Mouse (Mus musculus) lung, embryonic 16.5 days (tissue): ENCODE data around the gene Hmcn1. TPM values are rescaled to one million over a fixed set of nuclear protein-coding genes. Genes with fewer than 3 reads are reported as not detected.

ENCODE experiments used
- ATAC-seq: fragments of 200-750 bp; cut with Nextera tagmentation; 2 replicates; pipeline ENCODE4 v1.8.0; 2017; ENCODE audit warnings: low read depth, mild to moderate bottlenecking, moderate library complexity
- H3K27ac ChIP-seq: fragments of 300-500 bp; sonication (generic); 2 replicates; pipeline ENCODE4 v1.5.1; 2014; ENCODE audit warnings: mild to moderate bottlenecking, control low read depth, low read length
- H3K27me3 ChIP-seq: fragments of 300-500 bp; sonication (generic); 2 replicates; pipeline ENCODE4 v1.6.1; 2014; ENCODE audit warnings: low read depth, low read length, mixed read lengths; ENCODE audit not compliant: control insufficient read depth, insufficient read depth
- H3K36me3 ChIP-seq: fragments of 300-500 bp; sonication (generic); 2 replicates; pipeline ENCODE4 v1.6.1; 2014; ENCODE audit warnings: low read length; ENCODE audit not compliant: control insufficient read depth, insufficient read depth
- H3K4me1 ChIP-seq: fragments of 300-500 bp; sonication (generic); replicated peaks from 2 replicates; pipeline ENCODE4 v1.6.1; 2014; ENCODE audit warnings: low read length, mixed read lengths; ENCODE audit not compliant: control insufficient read depth, insufficient read depth
- H3K4me2 ChIP-seq: fragments of 300-500 bp; sonication (generic); 2 replicates; pipeline ENCODE4 v1.6.1; 2014; ENCODE audit warnings: low read depth, low read length, control low read depth
- H3K4me3 ChIP-seq: fragments of 300-500 bp; sonication (generic); 2 replicates; pipeline ENCODE4 v1.5.1; 2014; ENCODE audit warnings: mild to moderate bottlenecking, low read length, control low read depth
- H3K9ac ChIP-seq: fragments of 300-500 bp; sonication (generic); 2 replicates; pipeline ENCODE4 v1.6.1; 2014; ENCODE audit warnings: low read length, control low read depth
- H3K9me3 ChIP-seq: fragments of 300-500 bp; sonication (generic); 2 replicates; pipeline ENCODE4 v1.6.1; 2016; ENCODE audit warnings: low read length; ENCODE audit not compliant: control insufficient read depth
- WGBS: fragments of 180-500 bp; shearing (Covaris S2); extraction: QIAGEN DNeasy Blood & Tissue Kit; methylation state at CpG from one replicate; pipeline ENCODE4 v1.1.7; 2014; 5-methylcytosine and 5-hydroxymethylcytosine counted together
- polyA plus RNA-seq: library from polyadenylated mRNA; unstranded; fragments of >200 nt; fragmentation: Nextera tagmentation; extraction: Ambion mirVana; gene quantifications from 2 replicates; pipeline ENCODE4 v1.2.1, GENCODE M21; 2015

The Hmcn1 gene
- polyA plus RNA-seq, 1 experiment from 2014 or later = 12.0 TPM

- Histone ChIP-seq H3K9ac (no peak overlapping the region), H3K9me3 (no peaks in the 10 kb centered on the region), H3K27me3 (no peaks in the 10 kb centered on the region), H3K4me3 (no peak overlapping the region), H3K27ac (no peak overlapping the region), H3K4me1 (peaks cover 22% of the 10 kb centered on the region), H3K36me3 (no peaks in the 10 kb centered on the region), H3K4me2 (no peak overlapping the region)
- ATAC-seq = peak; percentile 31; the same call in 1 of the 2 replicates
- 63% methylated on average over 6 of the region's 6 CpGs for WGBS
These were observed 455.7 kb downstream of the Hmcn1 start for GRCm38 (mm10) chr1:150537410-150538128.

GRCm38 (mm10) chr1:150535770-150536534, 457.3 kb downstream of the Hmcn1 start:
- 15% methylated on average over 16 of the region's 16 CpGs for WGBS
- Histone ChIP-seq H3K27me3 (no peaks in the 10 kb centered on the region), H3K9me3 (no peaks in the 10 kb centered on the region), H3K9ac (peak overlapping the region; percentile 39), H3K4me2 (peak overlapping the region; percentile 43), H3K36me3 (no peaks in the 10 kb centered on the region), H3K4me1 (peaks cover 22% of the 10 kb centered on the region), H3K4me3 (no peak overlapping the region), H3K27ac (peak overlapping the region; percentile 52; the same call in 1 of the 2 replicates)
- peak; percentile 71 for ATAC-seq

DNA sequence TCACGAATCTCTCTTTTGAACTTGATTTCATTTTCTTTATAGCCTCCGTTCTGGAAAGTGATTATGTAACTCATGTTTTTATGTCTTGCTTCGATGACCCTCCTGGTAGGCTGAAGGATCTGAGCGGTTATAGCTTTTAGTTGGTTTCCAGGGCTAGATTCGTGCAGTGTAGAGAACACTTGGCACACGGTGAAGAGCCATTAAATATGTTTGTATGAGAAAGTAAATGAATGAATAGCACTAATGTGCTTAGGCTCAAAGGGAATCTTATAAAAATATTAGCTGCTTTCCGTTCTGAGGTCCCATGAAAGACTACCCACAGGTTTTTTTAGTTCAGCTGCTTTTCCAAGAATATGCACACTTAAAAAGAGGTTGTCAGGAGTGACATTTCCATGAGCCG, 458.6 kb downstream of the Hmcn1 start:
- peaks cover 22% of the 10 kb centered on the region for H3K4me1 ChIP-seq

DNA sequence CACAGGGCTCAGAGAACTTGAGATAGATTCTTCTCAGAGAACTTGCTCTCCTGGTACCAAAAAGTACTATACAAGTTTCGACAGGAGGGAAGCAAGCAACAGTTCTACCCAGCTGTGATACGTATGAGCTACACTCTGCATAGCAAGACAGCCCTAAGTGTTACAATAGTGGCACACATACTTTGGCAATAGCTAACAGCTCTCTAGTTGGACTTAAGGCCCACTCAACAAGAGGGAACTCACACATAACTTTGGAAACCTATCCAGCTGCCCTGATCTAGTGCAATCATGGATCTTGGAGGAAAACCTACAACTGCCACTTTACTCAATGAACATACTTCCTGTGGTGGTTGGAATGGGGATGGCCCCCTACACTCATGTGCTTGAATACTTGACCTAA, 480.2 kb downstream of the Hmcn1 start:
- peak; percentile 31 for ATAC-seq
- 75% methylated on average over 2 of the region's 2 CpGs for WGBS
- H3K4me2 ChIP-seq = no peak overlapping the region

More for the DNA sequence above, 458.6 kb downstream of the Hmcn1 start:
- ATAC-seq = peak; percentile 81
- no peak overlapping the region for H3K27ac ChIP-seq
- H3K9me3 ChIP-seq = no peaks in the 10 kb centered on the region
- H3K36me3 ChIP-seq = no peaks in the 10 kb centered on the region
- H3K4me3 ChIP-seq = no peak overlapping the region
- H3K9ac ChIP-seq = no peak overlapping the region
- H3K27me3 ChIP-seq = no peaks in the 10 kb centered on the region
- no peak overlapping the region for H3K4me2 ChIP-seq
- WGBS = 51% methylated on average over 8 of the region's 8 CpGs

More for the DNA sequence above, 480.2 kb downstream of the Hmcn1 start:
- Histone ChIP-seq H3K27me3 (no peaks in the 10 kb centered on the region), H3K4me1 (no peaks in the 10 kb centered on the region), H3K27ac (no peak overlapping the region), H3K36me3 (no peaks in the 10 kb centered on the region), H3K9me3 (no peaks in the 10 kb centered on the region), H3K9ac (no peak overlapping the region), H3K4me3 (no peak overlapping the region)

Other genes starting within 250 kb of the Hmcn1 start
- 0.11 TPM in 1 of 2 replicates, not detected in the other for gene Gm47985, start 189.1 kb upstream of the Hmcn1 start, polyA plus RNA-seq
- gene Gm8947, start 198.9 kb upstream of the Hmcn1 start, polyA plus RNA-seq = not detected in 2 replicates
- not detected in 2 replicates for gene Gm47995, start 205.0 kb upstream of the Hmcn1 start, polyA plus RNA-seq
- gene 3110040M04Rik, start 210.7 kb upstream of the Hmcn1 start, polyA plus RNA-seq = not detected in 2 replicates
- gene Gm47996, start 216.7 kb upstream of the Hmcn1 start, polyA plus RNA-seq = not detected in 2 replicates